Mouse (Mus musculus): ENCODE data around the gene Alox15. TPM values are rescaled to one million over a fixed set of nuclear protein-coding genes. Genes with fewer than 3 reads are reported as not detected.
"Not testable (repeated sequence)": the region's sequence is repeated elsewhere in the genome, so short reads cannot be mapped to it uniquely, and the experiment has no call there.

Alox15 gene
- polyA plus RNA-seq, 1 experiment from 2014 or later: 0.18 TPM

DNA sequence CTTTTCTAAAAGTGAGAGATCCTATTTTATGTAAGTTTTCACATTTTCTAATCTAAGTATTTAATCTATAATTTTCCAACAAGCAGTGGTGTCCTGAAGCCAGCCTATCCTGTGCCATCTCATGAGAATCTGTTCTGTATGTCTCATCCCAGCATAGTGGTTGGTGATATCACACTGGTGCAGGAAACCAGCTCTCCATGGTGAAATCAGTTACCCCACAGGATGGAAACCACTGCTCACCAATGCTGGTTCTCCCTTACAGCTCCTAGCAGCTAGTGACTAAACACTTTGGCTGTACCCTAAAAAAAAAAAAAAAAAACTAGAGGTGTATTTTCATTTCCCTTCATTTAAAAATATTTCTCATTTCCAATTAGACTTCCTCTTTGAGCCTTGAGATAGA, 20.6 kb upstream of the Alox15 start:
- H3K9me3 ChIP-seq (replicated peaks; ENCODE audit: control insufficient read depth, low read length, poor library complexity, severe bottlenecking): no peaks in the 10 kb centered on the region
- H3K9ac ChIP-seq (ENCODE audit: low read depth, low read length): no peak overlapping the region
- H3K36me3 ChIP-seq (ENCODE audit: control insufficient read depth, insufficient read depth, low read length): no peaks in the 10 kb centered on the region
- ATAC-seq: no peak
- no peak overlapping the region for H3K4me2 ChIP-seq (ENCODE audit: low read length)
- H3K4me3 ChIP-seq (ENCODE audit: low read depth, low read length): no peak overlapping the region
- no peaks in the 10 kb centered on the region for H3K4me1 ChIP-seq (ENCODE audit: control insufficient read depth, insufficient read depth, low read length)
- H3K27ac ChIP-seq (ENCODE audit: low read length): no peak overlapping the region
- no peaks in the 10 kb centered on the region for H3K27me3 ChIP-seq (ENCODE audit: control insufficient read depth, insufficient read depth, low read depth, low read length)

GRCm38 (mm10) chr11:70368626-70369025, 16.8 kb upstream of the Alox15 start:
- not testable (repeated sequence) for H3K4me2 ChIP-seq (ENCODE audit: low read length); H3K27me3 ChIP-seq (ENCODE audit: control insufficient read depth, insufficient read depth, low read depth, low read length); ATAC-seq; H3K4me3 ChIP-seq (ENCODE audit: low read depth, low read length); H3K27ac ChIP-seq (ENCODE audit: low read length); H3K36me3 ChIP-seq (ENCODE audit: control insufficient read depth, insufficient read depth, low read length); H3K4me1 ChIP-seq (ENCODE audit: control insufficient read depth, insufficient read depth, low read length); H3K9ac ChIP-seq (ENCODE audit: low read depth, low read length); H3K9me3 ChIP-seq (replicated peaks; ENCODE audit: control insufficient read depth, low read length, poor library complexity, severe bottlenecking)
- WGBS: 70% methylated on average over 2 of the region's 2 CpGs

- not testable (repeated sequence) for H3K9ac ChIP-seq (ENCODE audit: low read depth, low read length); H3K27ac ChIP-seq (ENCODE audit: low read length); H3K36me3 ChIP-seq (ENCODE audit: control insufficient read depth, insufficient read depth, low read length); H3K4me3 ChIP-seq (ENCODE audit: low read depth, low read length); H3K9me3 ChIP-seq (replicated peaks; ENCODE audit: control insufficient read depth, low read length, poor library complexity, severe bottlenecking); ATAC-seq; H3K27me3 ChIP-seq (ENCODE audit: control insufficient read depth, insufficient read depth, low read depth, low read length); H3K4me1 ChIP-seq (ENCODE audit: control insufficient read depth, insufficient read depth, low read length); H3K4me2 ChIP-seq (ENCODE audit: low read length)
- WGBS: 93% methylated on average over 6 of the region's 6 CpGs
Observed at GRCm38 (mm10) chr11:70367701-70368100, 15.9 kb upstream of the Alox15 start.

DNA sequence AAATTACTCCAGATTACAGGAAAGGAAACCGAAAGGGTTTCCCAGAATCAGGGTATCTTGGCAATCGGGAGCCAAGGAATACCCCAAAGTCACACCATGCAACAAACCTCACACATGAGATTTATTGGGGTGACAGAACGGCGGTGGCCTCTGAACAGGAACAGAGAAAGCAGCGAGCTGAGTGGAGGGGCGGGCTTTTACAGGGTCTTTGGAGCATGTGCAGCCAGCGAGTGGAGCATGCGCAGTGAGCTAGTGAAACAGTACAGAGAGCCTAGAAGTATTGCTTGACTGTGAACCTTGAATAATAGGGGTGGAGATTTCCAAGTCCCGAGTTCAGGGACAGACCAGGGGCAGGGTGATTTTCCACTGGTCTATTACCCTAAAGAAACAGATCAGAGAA, 3.2 kb downstream of the Alox15 start:
- no peak overlapping the region for H3K4me2 ChIP-seq (ENCODE audit: low read length)

DNA sequence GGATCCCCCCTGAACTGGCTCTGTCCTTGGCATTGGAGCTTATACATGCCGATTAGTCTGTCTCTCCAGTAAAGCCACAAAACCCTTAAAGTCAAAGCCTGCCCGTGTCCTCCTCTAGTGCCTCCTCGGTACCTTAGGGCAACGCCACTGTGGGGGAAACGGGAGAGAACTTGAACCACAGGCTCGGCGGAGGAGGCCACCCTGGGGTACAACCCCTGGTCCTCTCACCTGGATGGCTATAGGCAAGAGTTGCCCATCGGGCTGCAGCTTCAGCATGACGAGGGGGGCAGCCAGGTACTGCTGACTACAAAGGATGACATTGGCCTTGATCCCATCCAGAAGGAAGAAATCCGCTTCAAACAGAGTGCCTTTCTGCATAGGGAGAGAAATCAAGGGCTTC, 4.0 kb downstream of the Alox15 start:
- H3K9me3 ChIP-seq (replicated peaks; ENCODE audit: control insufficient read depth, low read length, poor library complexity, severe bottlenecking): no peaks in the 10 kb centered on the region
- peaks cover 6% of the 10 kb centered on the region for H3K4me1 ChIP-seq (ENCODE audit: control insufficient read depth, insufficient read depth, low read length)
- H3K36me3 ChIP-seq (ENCODE audit: control insufficient read depth, insufficient read depth, low read length): no peaks in the 10 kb centered on the region
- no peak overlapping the region for H3K27ac ChIP-seq (ENCODE audit: low read length)
- H3K4me2 ChIP-seq (ENCODE audit: low read length): no peak overlapping the region
- H3K9ac ChIP-seq (ENCODE audit: low read depth, low read length): no peak overlapping the region
- no peak for ATAC-seq
- peaks cover 21% of the 10 kb centered on the region for H3K27me3 ChIP-seq (ENCODE audit: control insufficient read depth, insufficient read depth, low read depth, low read length)
- WGBS: 83% methylated on average over 10 of the region's 10 CpGs
- no peak overlapping the region for H3K4me3 ChIP-seq (ENCODE audit: low read depth, low read length)

More for the DNA sequence above, 3.2 kb downstream of the Alox15 start:
- peaks cover 22% of the 10 kb centered on the region for H3K27me3 ChIP-seq (ENCODE audit: control insufficient read depth, insufficient read depth, low read depth, low read length)
- H3K9ac ChIP-seq (ENCODE audit: low read depth, low read length): no peak overlapping the region
- 92% methylated on average over 9 of the region's 9 CpGs for WGBS
- no peak for ATAC-seq
- H3K4me1 ChIP-seq (ENCODE audit: control insufficient read depth, insufficient read depth, low read length): peaks cover 6% of the 10 kb centered on the region
- no peaks in the 10 kb centered on the region for H3K9me3 ChIP-seq (replicated peaks; ENCODE audit: control insufficient read depth, low read length, poor library complexity, severe bottlenecking)
- no peaks in the 10 kb centered on the region for H3K36me3 ChIP-seq (ENCODE audit: control insufficient read depth, insufficient read depth, low read length)
- H3K27ac ChIP-seq (ENCODE audit: low read length): no peak overlapping the region
- no peak overlapping the region for H3K4me3 ChIP-seq (ENCODE audit: low read depth, low read length)

- Histone ChIP-seq H3K4me2 (ENCODE audit: low read length) (no peak overlapping the region), H3K4me3 (ENCODE audit: low read depth, low read length) (no peak overlapping the region), H3K9ac (ENCODE audit: low read depth, low read length) (no peak overlapping the region), H3K9me3 (replicated peaks; ENCODE audit: control insufficient read depth, low read length, poor library complexity, severe bottlenecking) (no peaks in the 10 kb centered on the region), H3K27ac (ENCODE audit: low read length) (no peak overlapping the region), H3K27me3 (ENCODE audit: control insufficient read depth, insufficient read depth, low read depth, low read length) (peaks cover 5% of the 10 kb centered on the region), H3K4me1 (ENCODE audit: control insufficient read depth, insufficient read depth, low read length) (no peaks in the 10 kb centered on the region), H3K36me3 (ENCODE audit: control insufficient read depth, insufficient read depth, low read length) (no peaks in the 10 kb centered on the region)
- WGBS: 92% methylated on average over 8 of the region's 8 CpGs
- no peak for ATAC-seq
Observed at GRCm38 (mm10) chr11:70345546-70345945, 6.3 kb downstream of the Alox15 start.

- Histone ChIP-seq H3K4me3 (ENCODE audit: low read depth, low read length) (no peak overlapping the region), H3K27ac (ENCODE audit: low read length) (no peak overlapping the region), H3K9ac (ENCODE audit: low read depth, low read length) (no peak overlapping the region), H3K27me3 (ENCODE audit: control insufficient read depth, insufficient read depth, low read depth, low read length) (peaks cover 2% of the 10 kb centered on the region; the same call in 1 of the 2 replicates), H3K9me3 (replicated peaks; ENCODE audit: control insufficient read depth, low read length, poor library complexity, severe bottlenecking) (no peaks in the 10 kb centered on the region), H3K4me2 (ENCODE audit: low read length) (no peak overlapping the region), H3K36me3 (ENCODE audit: control insufficient read depth, insufficient read depth, low read length) (no peaks in the 10 kb centered on the region), H3K4me1 (ENCODE audit: control insufficient read depth, insufficient read depth, low read length) (no peaks in the 10 kb centered on the region)
- ATAC-seq: no peak
- WGBS: 90% methylated on average over 10 of the region's 10 CpGs
Observed at GRCm38 (mm10) chr11:70345061-70345460, 6.8 kb downstream of the Alox15 start.

DNA sequence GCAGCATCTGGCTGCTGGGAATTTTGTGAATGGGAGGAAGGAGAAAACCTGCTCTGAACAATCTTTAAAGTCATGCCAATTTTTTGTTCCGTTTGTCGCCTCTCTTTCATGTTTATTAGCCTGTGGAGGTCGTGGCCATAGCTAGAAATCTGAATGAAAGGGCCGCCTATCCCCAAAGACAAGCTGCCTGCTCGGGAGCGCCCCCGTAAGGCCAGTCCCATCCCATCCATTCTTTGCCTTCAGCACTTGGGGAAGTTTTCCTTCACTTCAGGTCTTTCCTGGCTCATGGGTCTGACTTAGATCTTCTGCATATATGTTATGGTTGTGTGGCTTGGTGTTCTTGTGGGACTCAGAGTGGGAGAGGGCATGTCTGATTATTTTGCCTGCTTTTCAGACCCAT, 12.3 kb downstream of the Alox15 start:
- Histone ChIP-seq H3K4me2 (ENCODE audit: low read length) (no peak overlapping the region), H3K9me3 (replicated peaks; ENCODE audit: control insufficient read depth, low read length, poor library complexity, severe bottlenecking) (no peaks in the 10 kb centered on the region), H3K36me3 (ENCODE audit: control insufficient read depth, insufficient read depth, low read length) (no peaks in the 10 kb centered on the region), H3K27me3 (ENCODE audit: control insufficient read depth, insufficient read depth, low read depth, low read length) (no peaks in the 10 kb centered on the region), H3K4me3 (ENCODE audit: low read depth, low read length) (no peak overlapping the region), H3K27ac (ENCODE audit: low read length) (no peak overlapping the region), H3K9ac (ENCODE audit: low read depth, low read length) (no peak overlapping the region), H3K4me1 (ENCODE audit: control insufficient read depth, insufficient read depth, low read length) (no peaks in the 10 kb centered on the region)
- ATAC-seq: no peak
- 26% methylated on average over 7 of the region's 7 CpGs for WGBS

DNA sequence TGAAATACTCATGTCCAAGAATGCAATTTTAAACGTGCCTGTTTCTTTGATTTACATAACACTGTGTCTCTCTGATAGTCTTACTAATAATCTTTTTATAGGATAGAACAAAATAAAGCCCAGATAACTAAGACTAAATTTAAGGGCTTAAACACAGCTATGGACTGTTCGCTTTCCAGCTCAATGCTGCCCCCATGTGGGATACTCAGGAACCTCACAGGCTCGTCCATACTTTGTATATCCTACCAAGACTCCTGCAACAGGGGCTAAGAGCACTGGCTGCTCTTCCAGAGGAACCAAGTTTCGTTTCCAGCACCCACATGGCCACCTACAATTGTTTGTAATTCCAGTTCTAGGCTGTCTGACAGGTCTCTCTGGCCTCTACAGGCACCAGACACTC, 17.4 kb downstream of the Alox15 start:
- Histone ChIP-seq H3K27ac (ENCODE audit: low read length) (no peak overlapping the region), H3K4me1 (ENCODE audit: control insufficient read depth, insufficient read depth, low read length) (no peaks in the 10 kb centered on the region), H3K4me2 (ENCODE audit: low read length) (no peak overlapping the region), H3K9ac (ENCODE audit: low read depth, low read length) (no peak overlapping the region), H3K27me3 (ENCODE audit: control insufficient read depth, insufficient read depth, low read depth, low read length) (no peaks in the 10 kb centered on the region), H3K36me3 (ENCODE audit: control insufficient read depth, insufficient read depth, low read length) (no peaks in the 10 kb centered on the region), H3K4me3 (ENCODE audit: low read depth, low read length) (no peak overlapping the region), H3K9me3 (replicated peaks; ENCODE audit: control insufficient read depth, low read length, poor library complexity, severe bottlenecking) (no peaks in the 10 kb centered on the region)
- ATAC-seq: no peak
- whole genome bisulfite sequencing: 32% methylated on average over 4 of the region's 4 CpGs

GRCm38 (mm10) chr11:70324726-70325125, 27.1 kb downstream of the Alox15 start:
- H3K9me3 ChIP-seq (replicated peaks; ENCODE audit: control insufficient read depth, low read length, poor library complexity, severe bottlenecking): no peaks in the 10 kb centered on the region

More at GRCm38 (mm10) chr11:70324726-70325125, 27.1 kb downstream of the Alox15 start:
- Histone ChIP-seq H3K27me3 (ENCODE audit: control insufficient read depth, insufficient read depth, low read depth, low read length) (peaks cover 28% of the 10 kb centered on the region), H3K4me2 (ENCODE audit: low read length) (no peak overlapping the region), H3K4me3 (ENCODE audit: low read depth, low read length) (no peak overlapping the region), H3K27ac (ENCODE audit: low read length) (no peak overlapping the region), H3K9ac (ENCODE audit: low read depth, low read length) (no peak overlapping the region), H3K4me1 (ENCODE audit: control insufficient read depth, insufficient read depth, low read length) (peaks cover 2% of the 10 kb centered on the region; the same call in 1 of the 2 replicates), H3K36me3 (ENCODE audit: control insufficient read depth, insufficient read depth, low read length) (no peaks in the 10 kb centered on the region)
- no peak for ATAC-seq
- 92% methylated on average over 8 of the region's 8 CpGs for WGBS
